Mouse (Mus musculus) ES-E14 (cell line): ENCODE results near the gene Gm28374. TPM values are rescaled to one million over a fixed set of nuclear protein-coding genes. Genes with fewer than 3 reads are reported as not detected.

Source experiments
- DNase-seq: peaks from one replicate; pipeline ENCODE4 v3.0.0-alpha.2; 2013; ENCODE audit warnings: low read depth, low spot score
- H3K27ac ChIP-seq: 2 replicates; pipeline ENCODE4 v1.5.1; 2012; ENCODE audit warnings: low read depth, mild to moderate bottlenecking, low read length, moderate library complexity, mixed read lengths; ENCODE audit not compliant: poor library complexity, insufficient read depth, severe bottlenecking
- H3K36me3 ChIP-seq: 2 replicates; pipeline ENCODE4 v1.6.1; 2012; ENCODE audit warnings: mild to moderate bottlenecking, low read length, moderate library complexity, mixed read lengths; ENCODE audit not compliant: control insufficient read depth, poor library complexity, insufficient read depth, severe bottlenecking
- H3K4me1 ChIP-seq, 2 experiments: fragments of 150-350 bp in 1 of 2; sonication (generic) in 1 of 2; 2 replicates each; pipeline ENCODE4 v1.6.1; 2012; ENCODE audit warnings: low read length in 2 of 2, mild to moderate bottlenecking in 1 of 2, mixed read lengths in 1 of 2; ENCODE audit not compliant: control insufficient read depth in 2 of 2, insufficient read depth in 2 of 2, poor library complexity in 1 of 2
- H3K4me3 ChIP-seq, 2 experiments: fragments of 150-350 bp in 1 of 2; sonication (generic) in 1 of 2; 2 replicates each; pipeline ENCODE4 v1.5.1; 2012; ENCODE audit warnings: low read length in 2 of 2, low read depth in 1 of 2, mild to moderate bottlenecking in 1 of 2, mixed read lengths in 1 of 2; ENCODE audit not compliant: insufficient read depth in 1 of 2, poor library complexity in 1 of 2, severe bottlenecking in 1 of 2
- H3K9ac ChIP-seq: 2 replicates; pipeline ENCODE4 v1.6.1; 2012; ENCODE audit warnings: low read depth, mild to moderate bottlenecking, low read length, mixed read lengths; ENCODE audit not compliant: poor library complexity, insufficient read depth, severe bottlenecking
- H3K9me3 ChIP-seq: fragments of 150-350 bp; sonication (generic); 2 replicates; pipeline ENCODE4 v1.6.1; 2012; ENCODE audit warnings: low read depth, mild to moderate bottlenecking, low read length; ENCODE audit not compliant: control insufficient read depth, insufficient read depth
- CHD2 ChIP-seq: IDR thresholded peaks from 2 replicates; pipeline ENCODE4 v1.6.1; 2014; ENCODE audit warnings: mild to moderate bottlenecking, low read depth, low read length, inconsistent platforms
- HCFC1 ChIP-seq: IDR thresholded peaks from 2 replicates; pipeline ENCODE4 v1.6.1; 2012; ENCODE audit warnings: low read length, inconsistent platforms, borderline replicate concordance; ENCODE audit not compliant: insufficient read depth
- MAFK ChIP-seq: IDR thresholded peaks from 2 replicates; pipeline ENCODE4 v1.6.1; 2014; ENCODE audit warnings: mild to moderate bottlenecking, low read depth, low read length, inconsistent platforms; ENCODE audit not compliant: insufficient read depth
- ZC3H11A ChIP-seq: IDR thresholded peaks from 2 replicates; pipeline ENCODE4 v1.6.1; 2012; ENCODE audit warnings: low read depth, mild to moderate bottlenecking, inconsistent platforms, low read length, borderline replicate concordance
- ZNF384 ChIP-seq: IDR thresholded peaks from 2 replicates; pipeline ENCODE4 v1.6.1; 2012; ENCODE audit warnings: low read depth, low read length, inconsistent platforms
- in situ Hi-C, 2 experiments: fragments of 600-800 bp; cut with MboI; formaldehyde crosslinking; loops; one replicate each; pipeline ENCODE4 v1.15.1; 2025; ENCODE audit warnings: low sequenced_read_pairs in 2 of 2, inconsistent platforms in 1 of 2; ENCODE audit not compliant: unreplicated experiment in 2 of 2
- total RNA-seq: library from RNA; depleted of rRNA; stranded (reverse); fragments of 300-350 nt; gene quantifications from 2 replicates; pipeline ENCODE4 v1.2.3, GENCODE M21; 2012

Gene Gm28374
- total RNA-seq, 1 experiment = 0.54 TPM

GRCm38 (mm10) chr19:6126289-6126688 lies 44.2 kb upstream of the Gm28374 start:
- H3K4me3 ChIP-seq = no peak overlapping the region
- TF ChIP-seq HCFC1 (no peak), ZC3H11A (peak; percentile 60; the same call in 1 of the 2 replicates), ZNF384 (peak; percentile 66; the same call in 1 of the 2 replicates), MAFK (no peak)
- peak; percentile 79 for DNase-seq
- H3K36me3 ChIP-seq = no peaks in the 10 kb centered on the region
- H3K9me3 ChIP-seq = no peaks in the 10 kb centered on the region
- H3K9ac ChIP-seq = no peak overlapping the region
- in situ Hi-C loops = loop anchor here (5.0 to 10.0 kb wide), 2 partner anchors 161 to 164 kb away; partner anchors contain the start of gene Pola2 (in 2 of the 2)
- no peak overlapping the region for H3K27ac ChIP-seq
- peaks cover 0 to 9% of the 10 kb centered on the region in 2 experiments; a peak in 1 of 4 replicates for H3K4me1 ChIP-seq

- TF ChIP-seq MAFK = no peak
- DNase-seq = no peak
- in situ Hi-C loops = loop anchor here (5.0 to 10.0 kb wide), 2 partner anchors 160 to 163 kb away; partner anchors contain the start of gene Pola2 (in 2 of the 2)
- H3K9ac ChIP-seq = no peak overlapping the region
- H3K9me3 ChIP-seq = no peaks in the 10 kb centered on the region
- H3K36me3 ChIP-seq = no peaks in the 10 kb centered on the region
- peaks cover 2 to 13% of the 10 kb centered on the region in 2 experiments; a peak in 1 of 4 replicates for H3K4me1 ChIP-seq
- no peak overlapping the region for H3K27ac ChIP-seq
- H3K4me3 ChIP-seq = no peak overlapping the region
Measured at GRCm38 (mm10) chr19:6124898-6125297, 42.8 kb upstream of the Gm28374 start.

GRCm38 (mm10) chr19:6123330-6123729 lies 41.3 kb upstream of the Gm28374 start:
- Histone ChIP-seq H3K4me3 (no peak overlapping the region), H3K9ac (no peak overlapping the region), H3K36me3 (no peaks in the 10 kb centered on the region), H3K27ac (no peak overlapping the region), H3K4me1 (peaks cover 2 to 15% of the 10 kb centered on the region in 2 experiments; a peak in 1 of 4 replicates), H3K9me3 (no peaks in the 10 kb centered on the region)
- no peak for DNase-seq
- in situ Hi-C loops = loop anchor here in 1 of 2 experiments (10.0 kb wide), 1 partner anchor 159 kb away; the partner anchor contains the start of gene Pola2
- TF ChIP-seq ZC3H11A (no peak), CHD2 (no peak), MAFK (no peak), HCFC1 (no peak), ZNF384 (no peak)

GRCm38 (mm10) chr19:6121761-6122160 lies 39.7 kb upstream of the Gm28374 start:
- in situ Hi-C loops = loop anchor here in 1 of 2 experiments (10.0 kb wide), 1 partner anchor 157 kb away; the partner anchor contains the start of gene Pola2
- no peaks in the 10 kb centered on the region for H3K9me3 ChIP-seq
- peak overlapping the region; percentile 60; the same call in 1 of the 2 replicates for H3K9ac ChIP-seq
- TF ChIP-seq CHD2 = no peak
- TF ChIP-seq MAFK = no peak
- TF ChIP-seq ZC3H11A = no peak
- H3K36me3 ChIP-seq = no peaks in the 10 kb centered on the region
- H3K27ac ChIP-seq = no peak overlapping the region
- peaks cover 2 to 15% of the 10 kb centered on the region in 2 experiments; a peak in 1 of 4 replicates for H3K4me1 ChIP-seq
- DNase-seq = no peak
- peak overlapping the region; percentile 13 to 16; a peak in 2 of 4 replicates for H3K4me3 ChIP-seq

GRCm38 (mm10) chr19:6118677-6119185 lies 36.7 kb upstream of the Gm28374 start:
- in situ Hi-C loops = no loop called here
- peak overlapping the region; percentile 9; the same call in 1 of the 2 replicates for H3K27ac ChIP-seq
- no peaks in the 10 kb centered on the region for H3K9me3 ChIP-seq
- TF ChIP-seq HCFC1 (no peak), ZNF384 (no peak), MAFK (no peak), CHD2 (no peak)
- peaks cover 2 to 17% of the 10 kb centered on the region in 2 experiments; a peak in 1 of 4 replicates for H3K4me1 ChIP-seq
- peak overlapping the region; percentile 45 to 96 for H3K4me3 ChIP-seq
- H3K9ac ChIP-seq = peak overlapping the region; percentile 13; the same call in 1 of the 2 replicates
- no peak for DNase-seq
- H3K36me3 ChIP-seq = peaks cover 18% of the 10 kb centered on the region
